Mouse (Mus musculus) lung, adult 2 months (tissue): Measurements from ENCODE around the gene Epb41l4b.

Source experiments
- CTCF ChIP-seq: fragments of 200-500 bp; IDR thresholded peaks from 2 replicates; pipeline ENCODE4 v1.5.1; 2011; ENCODE audit warnings: mild to moderate bottlenecking, low read length, control low read depth; ENCODE audit not compliant: insufficient read depth
- POLR2A ChIP-seq: fragments of 200-500 bp; IDR thresholded peaks from 2 replicates; pipeline ENCODE4 v1.6.1; 2011; ENCODE audit warnings: low read depth, mild to moderate bottlenecking, control low read depth, low read length, borderline replicate concordance; ENCODE audit errors: extremely low read depth

DNA sequence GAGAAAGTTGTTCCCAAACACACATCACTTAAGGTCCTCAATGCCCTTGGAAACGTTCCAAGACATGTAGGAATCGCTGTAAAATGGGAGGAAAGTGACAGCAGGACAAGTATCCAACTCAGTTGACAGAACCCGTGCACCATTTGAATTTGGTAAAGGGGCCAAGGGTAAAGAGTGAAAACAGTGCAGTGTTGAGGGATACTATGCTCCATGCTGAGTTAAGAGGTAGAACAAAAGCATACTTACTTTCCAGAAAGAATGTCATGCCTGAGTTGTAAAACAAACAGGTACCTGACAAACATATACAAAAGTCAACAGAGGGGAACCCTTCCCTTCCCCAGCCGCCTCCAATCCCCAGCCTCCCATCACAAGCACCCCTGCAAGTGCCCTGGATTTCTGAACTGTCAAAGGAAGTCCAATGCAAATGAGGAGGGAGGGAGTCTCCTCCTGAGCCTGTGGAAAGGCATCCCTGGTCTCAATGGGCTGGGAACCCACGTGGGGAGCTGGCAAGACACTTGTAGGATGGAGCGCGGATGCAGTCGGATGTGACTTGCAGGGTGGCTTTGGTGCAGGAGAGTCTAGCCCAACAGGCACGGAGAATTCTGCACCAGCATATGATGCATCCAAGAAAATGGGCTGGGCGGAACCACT lies 57.4 kb downstream of the Epb41l4b start:
- TF ChIP-seq POLR2A, result no peak
- no peak for TF ChIP-seq CTCF
